Mouse (Mus musculus): ENCODE data around the gene A830018L16Rik. TPM values are rescaled to one million over a fixed set of nuclear protein-coding genes. Genes with fewer than 3 reads are reported as not detected.

Gene A830018L16Rik
- total and polyA plus RNA-seq, 2 experiments from 2014 or later, result 0.12 TPM; not detected in 1

- Histone ChIP-seq H3K4me3 (ENCODE audit: low read depth, low read length) (no peak overlapping the region), H3K4me2 (ENCODE audit: low read depth, low read length) (no peak overlapping the region), H3K27me3 (ENCODE audit: control insufficient read depth, insufficient read depth, low read length) (no peaks in the 10 kb centered on the region), H3K9me3 (replicated peaks; ENCODE audit: control insufficient read depth, low read length) (no peaks in the 10 kb centered on the region), H3K36me3 (replicated peaks; ENCODE audit: control insufficient read depth, insufficient read depth, low read length) (no peaks in the 10 kb centered on the region), H3K27ac (ENCODE audit: low read depth) (no peak overlapping the region), H3K4me1 (ENCODE audit: control insufficient read depth, insufficient read depth) (no peaks in the 10 kb centered on the region), H3K9ac (replicated peaks; ENCODE audit: low read depth, low read length) (no peak overlapping the region)
- DNase-seq (ENCODE audit: low spot score), result no peak
- WGBS, result 83% methylated on average over 4 of the region's 4 CpGs
- no peak for ATAC-seq (ENCODE audit: insufficient read depth, low read depth)
- TF ChIP-seq EP300 (IDR thresholded peaks at IDR 0.05; ENCODE audit: low read depth), result no peak
- TF ChIP-seq CTCF (IDR thresholded peaks at IDR 0.05; ENCODE audit: low read depth), result no peak
These were observed 458.9 kb downstream of the A830018L16Rik start for GRCm38 (mm10) chr1:11872847-11873246.

DNA sequence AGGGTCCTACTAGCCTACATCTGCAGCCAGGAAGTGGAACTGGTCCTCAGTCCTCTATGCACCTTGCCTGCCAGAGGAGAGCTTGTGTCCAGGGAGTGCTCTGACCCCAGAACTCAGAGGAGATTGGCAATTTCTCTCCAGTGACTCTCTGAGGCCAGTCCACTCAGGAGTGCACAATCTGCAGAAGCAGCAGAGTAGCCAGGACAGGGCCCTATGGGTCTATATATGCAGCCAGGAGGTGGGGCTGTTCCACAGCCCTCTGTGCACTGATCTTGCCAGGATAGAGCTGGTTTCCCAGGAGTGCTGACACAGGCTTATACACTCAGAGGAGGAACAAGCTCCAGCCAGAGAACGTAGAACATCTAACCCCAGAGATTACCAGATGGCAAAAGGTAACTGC, 459.7 kb downstream of the A830018L16Rik start:
- H3K9me3 ChIP-seq (replicated peaks; ENCODE audit: control insufficient read depth, low read length), result no peaks in the 10 kb centered on the region
- WGBS, result 60% methylated on average over 1 of the region's 1 CpGs

DNA sequence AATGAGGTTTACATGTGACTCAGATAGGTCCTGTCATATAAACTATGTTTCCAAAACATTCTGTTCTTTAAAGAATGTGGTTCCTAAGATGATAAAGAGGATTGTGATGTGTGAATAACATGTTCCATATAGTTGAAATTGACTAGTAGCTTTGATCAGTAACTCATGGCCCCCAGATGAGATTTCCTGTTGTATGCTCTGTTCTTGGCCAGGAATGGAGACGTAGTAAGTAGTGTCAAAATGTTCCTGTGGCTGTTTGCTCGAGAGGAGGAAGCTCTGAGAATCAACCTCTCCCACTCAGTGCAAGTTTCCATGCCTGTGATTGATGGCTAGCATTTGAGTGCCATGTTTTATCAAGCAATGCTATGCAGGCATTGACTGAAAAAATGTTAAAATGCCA, 467.8 kb downstream of the A830018L16Rik start:
- no peak for DNase-seq (ENCODE audit: low spot score)
- no peaks in the 10 kb centered on the region for H3K4me1 ChIP-seq (ENCODE audit: control insufficient read depth, insufficient read depth)
- WGBS, result 24% methylated on average over 2 of the region's 2 CpGs
- TF ChIP-seq EP300 (IDR thresholded peaks at IDR 0.05; ENCODE audit: low read depth) (no peak), CTCF (IDR thresholded peaks at IDR 0.05; ENCODE audit: low read depth) (no peak)
- H3K9me3 ChIP-seq (replicated peaks; ENCODE audit: control insufficient read depth, low read length), result no peaks in the 10 kb centered on the region
- H3K27me3 ChIP-seq (ENCODE audit: control insufficient read depth, insufficient read depth, low read length), result no peaks in the 10 kb centered on the region
- no peak overlapping the region for H3K27ac ChIP-seq (ENCODE audit: low read depth)
- H3K4me3 ChIP-seq (ENCODE audit: low read depth, low read length), result no peak overlapping the region
- H3K4me2 ChIP-seq (ENCODE audit: low read depth, low read length), result no peak overlapping the region
- no peaks in the 10 kb centered on the region for H3K36me3 ChIP-seq (replicated peaks; ENCODE audit: control insufficient read depth, insufficient read depth, low read length)
- no peak overlapping the region for H3K9ac ChIP-seq (replicated peaks; ENCODE audit: low read depth, low read length)
- no peak for ATAC-seq (ENCODE audit: insufficient read depth, low read depth)

More for the DNA sequence above, 459.7 kb downstream of the A830018L16Rik start:
- H3K4me1 ChIP-seq (ENCODE audit: control insufficient read depth, insufficient read depth), result no peaks in the 10 kb centered on the region
- ATAC-seq (ENCODE audit: insufficient read depth, low read depth) (no peak), DNase-seq (ENCODE audit: low spot score) (no peak)
- TF ChIP-seq CTCF (IDR thresholded peaks at IDR 0.05; ENCODE audit: low read depth) (peak; percentile 12; the same call in 1 of the 2 replicates), EP300 (IDR thresholded peaks at IDR 0.05; ENCODE audit: low read depth) (no peak)
- no peaks in the 10 kb centered on the region for H3K36me3 ChIP-seq (replicated peaks; ENCODE audit: control insufficient read depth, insufficient read depth, low read length)
- no peak overlapping the region for H3K4me2 ChIP-seq (ENCODE audit: low read depth, low read length)
- no peak overlapping the region for H3K4me3 ChIP-seq (ENCODE audit: low read depth, low read length)
- H3K27ac ChIP-seq (ENCODE audit: low read depth), result no peak overlapping the region
- no peak overlapping the region for H3K9ac ChIP-seq (replicated peaks; ENCODE audit: low read depth, low read length)
- H3K27me3 ChIP-seq (ENCODE audit: control insufficient read depth, insufficient read depth, low read length), result no peaks in the 10 kb centered on the region

GRCm38 (mm10) chr1:11895715-11896114, 481.8 kb downstream of the A830018L16Rik start:
- Histone ChIP-seq H3K27ac (ENCODE audit: low read depth) (no peak overlapping the region), H3K4me1 (ENCODE audit: control insufficient read depth, insufficient read depth) (no peaks in the 10 kb centered on the region), H3K4me2 (ENCODE audit: low read depth, low read length) (no peak overlapping the region), H3K4me3 (ENCODE audit: low read depth, low read length) (no peak overlapping the region), H3K9ac (replicated peaks; ENCODE audit: low read depth, low read length) (no peak overlapping the region), H3K27me3 (ENCODE audit: control insufficient read depth, insufficient read depth, low read length) (no peaks in the 10 kb centered on the region), H3K9me3 (replicated peaks; ENCODE audit: control insufficient read depth, low read length) (no peaks in the 10 kb centered on the region), H3K36me3 (replicated peaks; ENCODE audit: control insufficient read depth, insufficient read depth, low read length) (no peaks in the 10 kb centered on the region)
- DNase-seq (ENCODE audit: low spot score), result no peak
- no peak for ATAC-seq (ENCODE audit: insufficient read depth, low read depth)
- no peak for TF ChIP-seq CTCF (IDR thresholded peaks at IDR 0.05; ENCODE audit: low read depth)
- TF ChIP-seq EP300 (IDR thresholded peaks at IDR 0.05; ENCODE audit: low read depth), result no peak
- 53% methylated on average over 3 of the region's 3 CpGs for WGBS

- ATAC-seq (ENCODE audit: insufficient read depth, low read depth) (no peak), DNase-seq (ENCODE audit: low spot score) (no peak)
- Histone ChIP-seq H3K4me2 (ENCODE audit: low read depth, low read length) (no peak overlapping the region), H3K4me1 (ENCODE audit: control insufficient read depth, insufficient read depth) (no peaks in the 10 kb centered on the region), H3K27me3 (ENCODE audit: control insufficient read depth, insufficient read depth, low read length) (no peaks in the 10 kb centered on the region), H3K9ac (replicated peaks; ENCODE audit: low read depth, low read length) (no peak overlapping the region), H3K27ac (ENCODE audit: low read depth) (no peak overlapping the region), H3K9me3 (replicated peaks; ENCODE audit: control insufficient read depth, low read length) (peaks cover 8% of the 10 kb centered on the region), H3K4me3 (ENCODE audit: low read depth, low read length) (no peak overlapping the region), H3K36me3 (replicated peaks; ENCODE audit: control insufficient read depth, insufficient read depth, low read length) (no peaks in the 10 kb centered on the region)
- TF ChIP-seq EP300 (IDR thresholded peaks at IDR 0.05; ENCODE audit: low read depth) (no peak), CTCF (IDR thresholded peaks at IDR 0.05; ENCODE audit: low read depth) (no peak)
These were observed 502.0 kb downstream of the A830018L16Rik start for GRCm38 (mm10) chr1:11915873-11916272.

GRCm38 (mm10) chr1:11936984-11937383, 523.1 kb downstream of the A830018L16Rik start:
- Histone ChIP-seq H3K36me3 (replicated peaks; ENCODE audit: control insufficient read depth, insufficient read depth, low read length) (no peaks in the 10 kb centered on the region), H3K9me3 (replicated peaks; ENCODE audit: control insufficient read depth, low read length) (no peaks in the 10 kb centered on the region), H3K4me2 (ENCODE audit: low read depth, low read length) (no peak overlapping the region), H3K4me3 (ENCODE audit: low read depth, low read length) (no peak overlapping the region), H3K27me3 (ENCODE audit: control insufficient read depth, insufficient read depth, low read length) (no peaks in the 10 kb centered on the region), H3K9ac (replicated peaks; ENCODE audit: low read depth, low read length) (no peak overlapping the region), H3K4me1 (ENCODE audit: control insufficient read depth, insufficient read depth) (no peaks in the 10 kb centered on the region), H3K27ac (ENCODE audit: low read depth) (no peak overlapping the region)
- WGBS, result 32% methylated on average over 9 of the region's 9 CpGs
- DNase-seq (ENCODE audit: low spot score), result no peak
- TF ChIP-seq CTCF (IDR thresholded peaks at IDR 0.05; ENCODE audit: low read depth) (no peak), EP300 (IDR thresholded peaks at IDR 0.05; ENCODE audit: low read depth) (no peak)
- no peak for ATAC-seq (ENCODE audit: insufficient read depth, low read depth)

All from heart, postnatal 0 days (tissue).